Mouse (Mus musculus) small intestine, adult 2 months (tissue): ENCODE results near the gene Fbxw4. TPM values are rescaled to one million over a fixed set of nuclear protein-coding genes. Genes with fewer than 3 reads are reported as not detected.

Experiments used
- H3K27ac ChIP-seq: fragments of 200-500 bp; 2 replicates; pipeline ENCODE4 v1.5.1; 2012; ENCODE audit warnings: low read depth, low read length, control low read depth, inconsistent platforms; ENCODE audit not compliant: insufficient read depth
- H3K27me3 ChIP-seq: fragments of 200-500 bp; 2 replicates; pipeline ENCODE4 v1.6.1; 2012; ENCODE audit warnings: mild to moderate bottlenecking, moderate library complexity, low read length, inconsistent platforms; ENCODE audit not compliant: control insufficient read depth, insufficient read depth
- H3K36me3 ChIP-seq: fragments of 200-500 bp; 2 replicates; pipeline ENCODE4 v1.6.1; 2012; ENCODE audit warnings: mild to moderate bottlenecking, low read length, control low read depth, inconsistent platforms; ENCODE audit not compliant: control insufficient read depth, insufficient read depth
- H3K4me1 ChIP-seq: fragments of 200-500 bp; 2 replicates; pipeline ENCODE4 v1.6.1; 2012; ENCODE audit warnings: low read length, inconsistent platforms, mixed read lengths; ENCODE audit not compliant: control insufficient read depth, insufficient read depth, insufficient read length
- H3K4me3 ChIP-seq: fragments of 200-500 bp; 2 replicates; pipeline ENCODE4 v1.5.1; 2012; ENCODE audit warnings: low read depth, mild to moderate bottlenecking, control low read depth, inconsistent platforms, low read length, moderate library complexity
- CTCF ChIP-seq: fragments of 200-500 bp; IDR thresholded peaks from 2 replicates; pipeline ENCODE4 v1.5.1; 2012; ENCODE audit warnings: low read depth, mild to moderate bottlenecking, control low read depth, inconsistent platforms, low read length, moderate library complexity, mixed read lengths; ENCODE audit not compliant: insufficient replicate concordance, insufficient read length; ENCODE audit errors: extremely low read depth
- POLR2A ChIP-seq: fragments of 200-500 bp; IDR thresholded peaks from 2 replicates; pipeline ENCODE4 v1.6.1; 2012; ENCODE audit warnings: low read depth, mild to moderate bottlenecking, control low read depth, inconsistent platforms, low read length, moderate library complexity
- WGBS: fragments of 180-500 bp; shearing (Covaris S2); methylation state at CpG from one replicate; pipeline ENCODE4 v1.1.7; 2018; 5-methylcytosine and 5-hydroxymethylcytosine counted together
- polyA plus RNA-seq: library from polyadenylated mRNA; depleted of rRNA; stranded (reverse); fragments of >200 nt; gene quantifications from 2 replicates; pipeline ENCODE4 v1.2.3, GENCODE M21; 2012

Gene Fbxw4
- polyA plus RNA-seq, 1 experiment, result 44.8 TPM

GRCm38 (mm10) chr19:45622144-45622543, 38.0 kb downstream of the Fbxw4 start:
- H3K36me3 ChIP-seq, result 0 out of 2 replicates have a peak, but pooled peaks cover 4% of the 10 kb centered on the region
- no peak overlapping the region for H3K27ac ChIP-seq
- H3K4me1 ChIP-seq, result no peaks in the 10 kb centered on the region
- TF ChIP-seq CTCF (no peak), POLR2A (no peak)
- no peaks in the 10 kb centered on the region for H3K27me3 ChIP-seq
- 96% methylated on average over 5 of the region's 5 CpGs for WGBS
- H3K4me3 ChIP-seq, result no peak overlapping the region

- H3K4me1 ChIP-seq, result no peaks in the 10 kb centered on the region
- H3K27ac ChIP-seq, result no peak overlapping the region
- TF ChIP-seq POLR2A (no peak), CTCF (no peak)
- H3K27me3 ChIP-seq, result no peaks in the 10 kb centered on the region
- WGBS, result 82% methylated on average over 7 of the region's 7 CpGs
- no peak overlapping the region for H3K4me3 ChIP-seq
- H3K36me3 ChIP-seq, result 0 out of 2 replicates have a peak, but pooled peaks cover under 1% of the 10 kb centered on the region
Observed at GRCm38 (mm10) chr19:45621061-45621460, 39.1 kb downstream of the Fbxw4 start.

- Histone ChIP-seq H3K4me3 (no peak overlapping the region), H3K27me3 (no peaks in the 10 kb centered on the region), H3K27ac (no peak overlapping the region), H3K36me3 (no peaks in the 10 kb centered on the region), H3K4me1 (peaks cover 4% of the 10 kb centered on the region; the same call in 1 of the 2 replicates)
- WGBS, result 82% methylated on average over 14 of the region's 14 CpGs
- no peak for TF ChIP-seq CTCF
- TF ChIP-seq POLR2A, result no peak
Observed at GRCm38 (mm10) chr19:45619744-45620501, 40.2 kb downstream of the Fbxw4 start.

- Histone ChIP-seq H3K4me3 (no peak overlapping the region), H3K4me1 (peaks cover 4% of the 10 kb centered on the region; the same call in 1 of the 2 replicates), H3K27ac (no peak overlapping the region), H3K36me3 (no peaks in the 10 kb centered on the region), H3K27me3 (no peaks in the 10 kb centered on the region)
- WGBS, result 89% methylated on average over 6 of the region's 6 CpGs
- TF ChIP-seq POLR2A (no peak), CTCF (no peak)
Observed at GRCm38 (mm10) chr19:45618184-45618583, 41.9 kb downstream of the Fbxw4 start.

GRCm38 (mm10) chr19:45616735-45617134, 43.4 kb downstream of the Fbxw4 start:
- H3K27me3 ChIP-seq, result no peaks in the 10 kb centered on the region
- H3K27ac ChIP-seq, result no peak overlapping the region
- H3K4me3 ChIP-seq, result no peak overlapping the region
- no peaks in the 10 kb centered on the region for H3K36me3 ChIP-seq
- 79% methylated on average over 7 of the region's 7 CpGs for WGBS
- peaks cover 4% of the 10 kb centered on the region; the same call in 1 of the 2 replicates for H3K4me1 ChIP-seq
- no peak for TF ChIP-seq CTCF
- TF ChIP-seq POLR2A, result no peak

- no peak overlapping the region for H3K27ac ChIP-seq
Observed at GRCm38 (mm10) chr19:45616214-45616518, 43.9 kb downstream of the Fbxw4 start.

GRCm38 (mm10) chr19:45615415-45616213, 44.5 kb downstream of the Fbxw4 start:
- WGBS, result 79% methylated on average over 12 of the region's 12 CpGs

More at GRCm38 (mm10) chr19:45616214-45616518, 43.9 kb downstream of the Fbxw4 start:
- peaks cover 4% of the 10 kb centered on the region; the same call in 1 of the 2 replicates for H3K4me1 ChIP-seq
- H3K36me3 ChIP-seq, result no peaks in the 10 kb centered on the region
- 92% methylated on average over 4 of the region's 4 CpGs for WGBS
- H3K4me3 ChIP-seq, result no peak overlapping the region
- H3K27me3 ChIP-seq, result no peaks in the 10 kb centered on the region
- TF ChIP-seq POLR2A (no peak), CTCF (no peak)

More at GRCm38 (mm10) chr19:45615415-45616213, 44.5 kb downstream of the Fbxw4 start:
- H3K36me3 ChIP-seq, result no peaks in the 10 kb centered on the region
- no peak for TF ChIP-seq POLR2A
- TF ChIP-seq CTCF, result no peak
- peaks cover 4% of the 10 kb centered on the region; the same call in 1 of the 2 replicates for H3K4me1 ChIP-seq
- H3K27me3 ChIP-seq, result no peaks in the 10 kb centered on the region
- no peak overlapping the region for H3K27ac ChIP-seq
- H3K4me3 ChIP-seq, result no peak overlapping the region
